Mouse (Mus musculus) CH12.LX (cell line): ENCODE measurements around the gene Tmem131l. TPM values are rescaled to one million over a fixed set of nuclear protein-coding genes. Genes with fewer than 3 reads are reported as not detected.

Experiments
- DNase-seq: peaks from one replicate; pipeline ENCODE4 v3.0.0-alpha.2; 2013; ENCODE audit errors: extremely low read depth
- H3K27ac ChIP-seq: 2 replicates; pipeline ENCODE4 v1.5.1; 2012; ENCODE audit warnings: low read depth, mild to moderate bottlenecking, control low read depth, moderate library complexity; ENCODE audit not compliant: insufficient read depth
- H3K27me3 ChIP-seq: replicated peaks from 2 replicates; pipeline ENCODE3; 2012; ENCODE audit warnings: inconsistent platforms
- H3K36me3 ChIP-seq, 2 experiments: replicated peaks in 1 of 2; 2 replicates each; pipeline versions ENCODE3 to v1.6.1; 2012; ENCODE audit warnings: inconsistent platforms in 1 of 2, low read length in 1 of 2, mild to moderate bottlenecking in 1 of 2, mixed read lengths in 1 of 2, moderate library complexity in 1 of 2; ENCODE audit not compliant: control insufficient read depth in 1 of 2, insufficient read depth in 1 of 2
- H3K4me1 ChIP-seq, 2 experiments: 2 replicates each; pipeline ENCODE4 v1.6.1; 2012; ENCODE audit warnings: inconsistent platforms in 1 of 2, moderate library complexity in 1 of 2; ENCODE audit not compliant: insufficient read depth in 2 of 2, control insufficient read depth in 1 of 2
- H3K4me2 ChIP-seq: 2 replicates; pipeline ENCODE4 v1.6.1; 2012; ENCODE audit warnings: low read depth, mild to moderate bottlenecking, control low read depth; ENCODE audit not compliant: poor library complexity, insufficient read depth, severe bottlenecking
- H3K4me3 ChIP-seq, 3 experiments: fragments of 150-350 bp in 1 of 3; sonication (generic) in 1 of 3; replicated peaks in 1 of 3; 2 replicates each; pipeline versions ENCODE3 to v1.5.1; 2011 to 2012; ENCODE audit warnings: low read depth in 2 of 3, low read length in 2 of 3, mild to moderate bottlenecking in 2 of 3, moderate library complexity in 2 of 3, control low read depth in 1 of 3, improper control_type of control experiment in 1 of 3, inconsistent platforms in 1 of 3, mixed read lengths in 1 of 3; ENCODE audit not compliant: poor library complexity in 1 of 3
- H3K79me2 ChIP-seq: replicated peaks from 2 replicates; pipeline ENCODE4 v1.6.1; 2012; ENCODE audit warnings: mild to moderate bottlenecking, moderate library complexity; ENCODE audit not compliant: control insufficient read depth, poor library complexity, insufficient read depth, severe bottlenecking; ENCODE audit errors: extremely low read depth
- H3K9ac ChIP-seq: 2 replicates; pipeline ENCODE4 v1.6.1; 2012; ENCODE audit warnings: low read depth, mild to moderate bottlenecking, control low read depth, moderate library complexity; ENCODE audit not compliant: insufficient read depth
- H3K9me3 ChIP-seq: replicated peaks from 2 replicates; pipeline ENCODE3; 2012; ENCODE audit warnings: low read length, inconsistent platforms, mixed read lengths
- BHLHE40 ChIP-seq: IDR thresholded peaks from 2 replicates; pipeline ENCODE4 v1.6.1; 2011; ENCODE audit warnings: mild to moderate bottlenecking, low read depth, low read length, improper control_type of control experiment
- CHD1 ChIP-seq: IDR thresholded peaks from 2 replicates; pipeline ENCODE4 v1.6.1; 2012; ENCODE audit warnings: low read depth, low read length, improper control_type of control experiment, inconsistent platforms
- CHD2 ChIP-seq: IDR thresholded peaks from 2 replicates; pipeline ENCODE4 v1.6.1; 2011; ENCODE audit warnings: low read length, improper control_type of control experiment
- CTCF ChIP-seq, 2 experiments: IDR thresholded peaks in 1 of 2; conservative IDR thresholded peaks in 1 of 2; 2 replicates each; pipeline ENCODE4 v1.5.1; 2011 to 2012; ENCODE audit warnings: low read depth in 2 of 2, low read length in 2 of 2, improper control_type of control experiment in 1 of 2, inconsistent platforms in 1 of 2, mild to moderate bottlenecking in 1 of 2, moderate library complexity in 1 of 2
- ETS1 ChIP-seq: conservative IDR thresholded peaks from 2 replicates; pipeline ENCODE4 v1.6.1; 2012; ENCODE audit warnings: low read depth, mild to moderate bottlenecking, inconsistent platforms, low read length, improper control_type of control experiment, moderate library complexity
- IRF4 ChIP-seq: IDR thresholded peaks from 2 replicates; pipeline ENCODE4 v1.6.1; 2014; ENCODE audit warnings: low read depth, mild to moderate bottlenecking, inconsistent platforms, low read length, improper control_type of control experiment
- JUN ChIP-seq: IDR thresholded peaks from 2 replicates; pipeline ENCODE4 v1.6.1; 2011; ENCODE audit warnings: low read depth, mild to moderate bottlenecking, low read length, improper control_type of control experiment, moderate library complexity; ENCODE audit not compliant: insufficient read depth
- KAT2A ChIP-seq: IDR thresholded peaks from 2 replicates; pipeline ENCODE4 v1.6.1; 2012; ENCODE audit warnings: low read length, improper control_type of control experiment, inconsistent platforms; ENCODE audit not compliant: insufficient replicate concordance
- MAFK ChIP-seq: IDR thresholded peaks from 2 replicates; pipeline ENCODE4 v1.6.1; 2011; ENCODE audit warnings: low read length, improper control_type of control experiment; ENCODE audit not compliant: insufficient replicate concordance
- MAZ ChIP-seq: IDR thresholded peaks from 2 replicates; pipeline ENCODE4 v1.6.1; 2012; ENCODE audit warnings: low read depth, mild to moderate bottlenecking, inconsistent platforms, low read length, improper control_type of control experiment, moderate library complexity
- MYC ChIP-seq: IDR thresholded peaks from 2 replicates; pipeline ENCODE4 v1.6.1; 2011; ENCODE audit warnings: low read depth, mild to moderate bottlenecking, improper control_type of control experiment, low read length
- NRF1 ChIP-seq: IDR thresholded peaks from 2 replicates; pipeline ENCODE4 v1.6.1; 2014; ENCODE audit warnings: low read depth, mild to moderate bottlenecking, inconsistent platforms, low read length, improper control_type of control experiment, moderate library complexity
- PAX5 ChIP-seq: IDR thresholded peaks from 2 replicates; pipeline ENCODE4 v1.6.1; 2012; ENCODE audit warnings: low read length, inconsistent platforms, mixed read lengths
- POLR2A ChIP-seq: IDR thresholded peaks from 2 replicates; pipeline ENCODE4 v1.6.1; 2011; ENCODE audit warnings: low read depth, mild to moderate bottlenecking, improper control_type of control experiment, low read length
- POLR2AphosphoS2 ChIP-seq: IDR thresholded peaks from 2 replicates; pipeline ENCODE4 v1.6.1; 2011; ENCODE audit warnings: low read depth, low read length, improper control_type of control experiment
- SMC3 ChIP-seq: IDR thresholded peaks from 2 replicates; pipeline ENCODE4 v1.6.1; 2011; ENCODE audit warnings: low read depth, low read length, improper control_type of control experiment
- TBP ChIP-seq: conservative IDR thresholded peaks from 2 replicates; pipeline ENCODE4 v1.6.1; 2011; ENCODE audit warnings: low read depth, low read length, improper control_type of control experiment
- TCF12 ChIP-seq: IDR thresholded peaks from 2 replicates; pipeline ENCODE4 v1.6.1; 2014; ENCODE audit warnings: low read depth, mild to moderate bottlenecking, inconsistent platforms, low read length, improper control_type of control experiment
- USF1 ChIP-seq: IDR thresholded peaks from 2 replicates; pipeline ENCODE4 v1.6.1; 2014; ENCODE audit warnings: low read depth, mild to moderate bottlenecking, inconsistent platforms, low read length, improper control_type of control experiment
- ZKSCAN1 ChIP-seq: IDR thresholded peaks from 2 replicates; pipeline ENCODE4 v1.6.1; 2012; ENCODE audit warnings: low read depth, inconsistent platforms, low read length, improper control_type of control experiment, borderline replicate concordance
- ZMIZ1 ChIP-seq: IDR thresholded peaks from 2 replicates; pipeline ENCODE4 v1.6.1; 2012; ENCODE audit warnings: low read depth, mild to moderate bottlenecking, inconsistent platforms, low read length, improper control_type of control experiment
- dilution Hi-C: fragments of 300-500 bp; cut with MboI; formaldehyde crosslinking; loops from 2 replicates; pipeline ENCODE4 v1.14.3; 2020; ENCODE audit warnings: low sequenced_read_pairs; ENCODE audit not compliant: extremely low pct_unique_long_range_greater_than_20kb, extremely low pct_ligation_motif_present
- in situ Hi-C: fragments of 300-500 bp; cut with MboI; formaldehyde crosslinking; loops from 3 replicates; pipeline ENCODE4 v1.14.3; 2019; ENCODE audit warnings: low sequenced_read_pairs, low pct_ligation_motif_present, low pct_unique_long_range_greater_than_20kb, mixed read lengths
- polyA plus RNA-seq: library from polyadenylated mRNA; unstranded; fragments of >175 nt; gene quantifications from 2 replicates; pipeline ENCODE4 v1.2.1, GENCODE M21; 2012; ENCODE audit warnings: low read depth; ENCODE audit not compliant: insufficient read length
- total RNA-seq, 2 experiments: library from RNA; depleted of rRNA; stranded (reverse); fragments of 300-350 nt in 1 of 2; fragments of >200 nt in 1 of 2; gene quantifications; 2 replicates each; pipeline ENCODE4 v1.2.3; 2012 to 2014

Gene Tmem131l
- total and polyA plus RNA-seq, 3 experiments, result 32.7 to 89.7 (median 37.1) TPM

GRCm38 (mm10) chr3:84032933-84033730 lies 6.8 kb downstream of the Tmem131l start:
- TF ChIP-seq NRF1, result no peak
- no peak for DNase-seq
- dilution Hi-C loops (no loop called here), in situ Hi-C loops (loop anchor here (5.0 kb wide), 1 partner anchor 39 kb away; no protein-coding TSS in a partner anchor)
- Histone ChIP-seq H3K79me2 (peaks cover 10% of the 10 kb centered on the region), H3K9ac (no peak overlapping the region), H3K27ac (no peak overlapping the region), H3K27me3 (no peaks in the 10 kb centered on the region), H3K4me3 (no peak overlapping the region), H3K9me3 (no peaks in the 10 kb centered on the region), H3K4me2 (no peak overlapping the region), H3K36me3 (peaks cover 24 to 67% of the 10 kb centered on the region in 2 experiments), H3K4me1 (peaks cover 22 to 71% of the 10 kb centered on the region in 2 experiments)

DNA sequence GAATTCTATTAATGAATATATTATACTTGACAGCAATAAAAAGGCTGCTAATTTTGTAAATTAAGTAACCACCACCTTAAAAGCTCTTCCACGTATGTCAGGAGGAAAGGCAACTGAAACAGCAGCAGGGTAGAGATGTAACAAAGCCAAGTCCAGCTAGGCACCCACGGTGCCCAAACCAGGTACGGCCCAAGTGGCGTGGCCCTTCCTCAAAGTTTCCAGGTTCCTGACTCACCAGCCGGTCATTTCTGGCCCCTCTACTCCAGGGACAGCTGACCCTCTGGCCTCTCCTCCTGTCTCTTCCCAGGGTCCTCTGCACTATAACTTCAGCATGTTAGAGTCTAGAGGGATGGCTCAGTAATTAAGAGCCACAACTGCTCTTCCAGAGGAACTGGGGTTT lies 7.6 kb downstream of the Tmem131l start:
- Histone ChIP-seq H3K27ac (no peak overlapping the region), H3K4me2 (no peak overlapping the region), H3K79me2 (peaks cover 10% of the 10 kb centered on the region), H3K4me3 (no peak overlapping the region), H3K4me1 (peaks cover 18 to 72% of the 10 kb centered on the region in 2 experiments), H3K36me3 (peaks cover 28 to 70% of the 10 kb centered on the region in 2 experiments), H3K9me3 (no peaks in the 10 kb centered on the region), H3K27me3 (no peaks in the 10 kb centered on the region), H3K9ac (no peak overlapping the region)
- TF ChIP-seq ZKSCAN1 (no peak), ETS1 (no peak), MAFK (no peak), MAZ (no peak), SMC3 (no peak), CTCF (conservative IDR thresholded peaks at IDR 0.05 in 1 of 2, IDR thresholded peaks at IDR 0.05 in 1 of 2; ENCODE audit: low read depth in 2 of 2, low read length in 2 of 2) (no peak), PAX5 (no peak), KAT2A (no peak), CHD2 (no peak), BHLHE40 (no peak), TCF12 (no peak), POLR2A (no peak), ZMIZ1 (no peak), TBP (no peak), MYC (no peak), USF1 (no peak), POLR2AphosphoS2 (no peak), JUN (no peak), CHD1 (no peak), IRF4 (no peak)
- dilution Hi-C loops (no loop called here), in situ Hi-C loops (loop anchor here (5.0 kb wide), 1 partner anchor 40 kb away; no protein-coding TSS in a partner anchor)
- DNase-seq, result no peak
